Mouse (Mus musculus) hematopoietic stem cell, adult 5-6 weeks (primary cell): Measurements from ENCODE around the gene Rcsd1. TPM values are rescaled to one million over a fixed set of nuclear protein-coding genes. Genes with fewer than 3 reads are reported as not detected.

Experiments
- total RNA-seq: library from RNA; stranded (forward); fragments of 172-1452, 232-1000 nt; gene quantifications from 2 replicates; pipeline ENCODE4 v1.2.3, GENCODE M21; 2017

Rcsd1 gene
- total RNA-seq, 1 experiment from 2014 or later, result 132 TPM

Other genes starting within 250 kb of the Rcsd1 start
- gene Dcaf6, start 249.3 kb downstream of the Rcsd1 start, total RNA-seq, result 19.1 and 19.9 TPM in 2 replicates
- 77.5 and 113 TPM in 2 replicates for gene Mpc2, start 249.1 kb downstream of the Rcsd1 start, total RNA-seq
- gene Adcy10, start 224.6 kb downstream of the Rcsd1 start, total RNA-seq, result not detected in 2 replicates
- 3.6 and 4.3 TPM in 2 replicates for gene Mpzl1, start 75.2 kb downstream of the Rcsd1 start, total RNA-seq
- 118 and 127 TPM in 2 replicates for gene Creg1, start 54.0 kb upstream of the Rcsd1 start, total RNA-seq
- 3.6 and 7.2 TPM in 2 replicates for gene Cd247, start 78.9 kb upstream of the Rcsd1 start, total RNA-seq